Mouse (Mus musculus) testis, postnatal 14 days (tissue): ENCODE results near the gene Fgf7.

ENCODE experiments used
- DNase-seq: peaks from one replicate; pipeline ENCODE4 v3.0.0; 2021; ENCODE audit warnings: low spot score

Fgf7 gene

GRCm38 (mm10) chr2:126061037-126061773 is 26.7 kb downstream of the Fgf7 start:
- DNase-seq: no peak

GRCm38 (mm10) chr2:126062876-126063275 is 28.4 kb downstream of the Fgf7 start:
- DNase-seq: no peak

GRCm38 (mm10) chr2:126064814-126065213 is 30.4 kb downstream of the Fgf7 start:
- no peak for DNase-seq

- DNase-seq: no peak
Observed at GRCm38 (mm10) chr2:126065303-126065856, 30.9 kb downstream of the Fgf7 start.

- no peak for DNase-seq
Observed at GRCm38 (mm10) chr2:126069740-126070139, 35.3 kb downstream of the Fgf7 start.

GRCm38 (mm10) chr2:126073744-126074143 is 39.3 kb downstream of the Fgf7 start:
- no peak for DNase-seq

GRCm38 (mm10) chr2:126076506-126076905 is 42.0 kb downstream of the Fgf7 start:
- DNase-seq: no peak

- DNase-seq: no peak
Observed at GRCm38 (mm10) chr2:126079086-126079485, 44.6 kb downstream of the Fgf7 start.

GRCm38 (mm10) chr2:126084326-126084725 is 49.9 kb downstream of the Fgf7 start:
- no peak for DNase-seq

GRCm38 (mm10) chr2:126086187-126086586 is 51.7 kb downstream of the Fgf7 start:
- no peak for DNase-seq

GRCm38 (mm10) chr2:126090432-126090831 is 56.0 kb downstream of the Fgf7 start:
- DNase-seq: no peak

- DNase-seq: no peak
Observed at GRCm38 (mm10) chr2:126094616-126095015, 60.2 kb downstream of the Fgf7 start.
